Mouse (Mus musculus) megakaryocyte, adult 5-6 weeks (primary cell): ENCODE data around the gene Kri1. TPM values are rescaled to one million over a fixed set of nuclear protein-coding genes. Genes with fewer than 3 reads are reported as not detected.
"Not testable (repeated sequence)": the region's sequence is repeated elsewhere in the genome, so short reads cannot be mapped to it uniquely, and the experiment has no call there.

Experiments
- ATAC-seq: 2 replicates; pipeline ENCODE4 v1.8.0; 2016; ENCODE audit warnings: mild to moderate bottlenecking, inconsistent platforms; ENCODE audit not compliant: poor library complexity, severe bottlenecking
- total RNA-seq, 2 experiments: library from RNA; stranded (forward) in 1 of 2; stranded (reverse) in 1 of 2; fragments of 153-499, 151-499 nt in 1 of 2; fragments of 221-1000, 200-1000 nt in 1 of 2; gene quantifications; 2 replicates each; pipeline versions ENCODE4 v1.2.3 to v1.2.4; 2015 to 2017

The Kri1 gene
- total RNA-seq, 2 experiments from 2014 or later = 28.0 to 76.9 TPM

DNA sequence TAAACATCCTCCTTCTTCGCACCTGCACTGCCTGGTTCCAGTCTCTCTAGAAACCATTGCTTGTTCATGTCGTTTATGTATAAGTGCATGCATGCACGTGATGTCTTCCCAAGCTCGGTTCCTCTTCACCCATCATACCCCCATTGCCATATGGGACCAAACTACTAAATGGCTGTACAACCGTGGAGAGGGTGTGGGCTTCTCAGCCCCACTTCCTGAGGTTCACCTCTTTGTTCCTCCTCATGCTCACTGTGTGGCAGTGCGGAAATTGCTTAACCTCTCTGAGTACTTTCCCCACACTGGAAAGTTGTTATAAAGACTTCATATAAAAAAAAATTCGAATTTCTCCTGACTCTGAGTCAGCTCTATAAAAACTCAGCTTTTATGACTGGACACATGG, 28.9 kb upstream of the Kri1 start:
- peak; percentile 62 for ATAC-seq

DNA sequence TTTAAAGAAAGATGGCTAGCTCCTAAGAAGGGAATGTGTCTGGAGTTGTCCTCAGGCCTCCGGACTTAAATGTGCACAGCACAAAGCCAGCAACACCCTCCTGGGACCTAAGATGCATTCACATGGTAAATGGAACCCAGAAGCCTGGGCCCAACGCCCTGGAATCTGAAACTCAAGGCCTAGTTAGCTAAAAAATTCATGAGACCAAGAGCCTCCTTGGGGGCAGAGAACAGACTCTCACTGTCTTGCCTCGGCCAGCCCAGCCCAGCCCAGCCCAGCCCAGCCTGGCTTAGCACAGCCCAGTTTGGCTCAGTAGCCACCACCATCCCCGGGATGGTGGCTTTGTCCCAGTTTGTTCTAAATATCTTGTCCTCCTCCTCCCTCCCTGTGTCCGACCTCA, 27.7 kb upstream of the Kri1 start:
- no peak for ATAC-seq

DNA sequence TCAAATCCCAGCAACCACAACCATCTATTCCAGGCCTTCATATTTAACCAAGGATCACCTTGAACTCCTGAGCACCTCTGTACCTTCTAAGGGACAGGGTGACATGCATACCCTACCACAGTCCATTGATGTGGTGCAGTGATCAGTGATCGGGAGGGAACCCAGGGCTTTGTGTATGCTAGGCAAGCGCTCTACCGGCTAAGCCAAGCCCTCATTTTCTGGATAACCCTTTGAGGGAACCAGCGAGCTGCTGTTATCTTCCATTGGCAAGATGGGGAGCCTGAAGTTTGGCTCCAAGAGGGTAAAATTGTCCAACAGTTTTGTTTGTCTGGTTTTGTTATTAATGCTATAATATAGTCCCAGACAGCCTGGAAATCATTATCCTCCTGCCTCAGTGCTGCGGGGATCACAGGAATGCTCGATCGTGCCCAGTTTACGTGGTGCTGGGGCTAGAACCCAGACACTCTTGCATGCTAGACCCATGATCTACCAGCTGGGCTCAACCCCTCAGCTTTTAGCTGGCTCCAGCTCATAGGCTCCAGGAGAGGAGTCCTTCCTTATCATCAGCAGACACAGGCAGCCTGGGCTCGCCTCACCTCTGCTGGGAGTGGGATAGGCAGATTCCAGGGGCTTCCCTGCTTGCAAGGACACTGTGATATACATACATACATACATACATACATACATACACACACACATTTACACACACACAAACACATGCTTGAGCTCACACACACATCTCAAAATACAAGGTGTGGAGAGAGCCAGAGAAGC, 26.8 kb upstream of the Kri1 start:
- no peak for ATAC-seq

DNA sequence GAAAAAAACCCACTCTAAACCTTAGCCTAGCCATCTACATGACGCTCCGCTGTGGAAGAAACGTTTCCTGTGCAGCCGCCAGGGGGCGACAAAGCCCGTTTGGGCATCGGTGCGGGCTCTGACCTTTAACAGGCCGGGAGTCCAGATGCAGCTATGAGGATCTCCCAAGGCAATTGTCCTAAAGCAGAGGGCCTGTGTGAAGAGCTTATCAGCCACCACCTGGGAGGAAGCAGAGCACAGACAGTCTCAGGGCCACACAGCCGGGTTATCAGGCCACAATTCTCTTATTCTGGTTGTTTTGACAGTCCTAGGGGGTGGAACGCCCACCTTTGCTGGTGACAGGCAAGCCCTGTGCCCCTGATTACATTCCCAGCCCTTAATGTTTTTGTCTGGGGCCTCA, 25.6 kb upstream of the Kri1 start:
- peak; percentile 73 for ATAC-seq

DNA sequence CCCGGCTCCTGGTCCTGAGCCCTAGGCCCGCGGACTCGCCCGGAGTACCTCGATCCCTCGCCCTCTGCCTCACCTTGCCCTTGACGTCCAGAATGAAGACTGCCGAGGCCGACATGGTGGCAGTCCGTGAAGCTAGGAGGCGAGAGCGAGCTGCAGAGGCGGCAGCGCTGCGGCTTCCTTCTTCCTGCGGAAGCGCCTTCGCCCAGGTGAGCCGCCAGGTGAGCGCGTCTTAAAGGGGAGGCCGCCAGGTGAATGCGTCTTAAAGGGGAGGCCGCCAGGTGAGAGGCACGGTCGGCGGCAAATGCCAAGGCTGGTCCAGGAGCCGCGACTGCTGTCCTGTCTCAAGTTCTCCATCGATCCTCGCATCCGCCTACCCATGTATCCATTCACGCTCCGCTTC, 24.4 kb upstream of the Kri1 start, which contains the start of gene Ap1m2:
Gene Ap1m2 (minus strand): TSS at position 204 of the 400 bp plus-strand sequence.
- ATAC-seq = no peak

DNA sequence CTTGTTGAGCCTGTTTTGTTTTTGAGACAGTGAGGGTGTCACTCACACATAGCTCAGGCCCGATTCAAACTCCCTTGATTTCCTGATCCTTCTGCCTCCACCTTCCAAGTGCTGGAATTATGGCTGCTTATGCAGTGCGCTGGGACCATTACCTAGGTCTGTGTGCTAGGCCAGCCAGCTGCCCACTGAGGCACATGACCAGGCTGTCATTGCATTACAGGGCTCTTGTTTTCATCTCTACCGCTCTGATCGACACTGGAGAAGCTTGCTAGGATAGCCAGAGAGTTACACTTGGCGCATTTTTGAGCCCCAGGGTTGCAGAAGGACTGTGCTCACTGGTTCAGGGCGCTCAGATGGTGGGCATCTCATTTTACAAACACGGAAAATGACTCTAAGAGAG, 23.9 kb upstream of the Kri1 start:
- ATAC-seq = no peak

DNA sequence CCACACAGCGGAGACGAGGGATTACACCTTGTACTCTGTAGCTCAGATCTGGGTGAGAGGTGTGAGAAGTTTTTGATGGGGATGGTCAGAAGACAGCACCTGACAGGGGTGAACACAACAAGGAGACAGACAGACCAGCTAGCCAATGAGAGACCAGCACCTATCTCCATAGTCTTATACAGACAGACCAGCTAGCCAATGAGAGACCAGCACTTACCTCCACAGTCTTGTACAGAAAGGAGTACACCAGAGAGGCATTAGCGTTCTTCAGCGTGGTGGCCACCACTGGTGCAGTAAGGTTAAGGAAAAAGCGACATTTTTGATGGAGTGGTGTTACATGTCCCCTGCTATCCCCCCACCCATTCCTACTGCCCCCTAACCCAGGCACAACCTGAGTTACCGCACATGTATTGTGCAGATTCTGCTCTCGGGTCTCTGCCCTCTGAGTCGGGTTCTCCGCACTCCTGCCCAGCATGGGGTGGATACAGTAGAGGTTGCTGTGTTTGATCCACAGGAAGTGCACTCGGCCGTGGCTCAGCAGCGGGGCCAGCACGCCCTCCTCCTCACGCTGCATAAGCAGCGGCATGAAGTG, 21.5 kb upstream of the Kri1 start:
- ATAC-seq = peak; percentile 92

DNA sequence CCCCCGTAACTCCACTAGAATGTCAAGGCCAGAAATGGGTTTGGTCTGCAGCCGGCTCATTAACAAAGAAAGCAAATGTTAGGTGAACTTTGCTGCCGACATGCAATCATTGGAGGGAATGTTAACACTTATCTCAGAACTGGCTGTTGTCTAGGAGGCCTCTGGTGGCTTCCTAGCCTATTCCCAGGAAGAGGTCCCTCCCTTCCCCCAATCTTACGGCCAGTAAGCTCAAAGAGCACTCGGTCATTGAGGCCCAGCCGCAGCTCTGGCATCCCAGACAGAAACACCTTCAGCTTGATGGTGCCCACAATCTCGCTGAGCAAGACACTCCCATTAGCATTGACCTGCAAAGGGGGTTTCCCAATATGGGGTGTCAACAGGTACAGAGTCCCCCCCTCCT, 17.3 kb upstream of the Kri1 start:
- ATAC-seq = no peak

DNA sequence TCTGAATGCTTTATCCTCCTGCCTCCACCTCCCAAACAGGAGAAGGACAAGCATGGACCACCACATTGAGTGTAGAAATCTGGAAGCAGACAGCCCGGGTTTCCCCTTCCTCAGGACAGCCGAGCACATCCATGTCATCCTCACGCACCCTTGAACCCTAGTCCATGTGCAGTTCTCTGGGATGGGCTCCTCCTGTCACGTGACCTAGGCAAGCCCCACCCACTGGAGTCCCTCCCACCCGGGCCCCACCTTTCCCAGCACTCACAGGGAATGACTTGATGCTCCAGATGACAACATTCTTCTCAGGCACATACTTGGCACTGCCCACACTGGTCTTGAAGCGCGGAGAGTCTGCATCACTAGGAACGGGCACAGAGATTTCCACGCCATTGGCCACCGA, 11.2 kb upstream of the Kri1 start:
- ATAC-seq = no peak

DNA sequence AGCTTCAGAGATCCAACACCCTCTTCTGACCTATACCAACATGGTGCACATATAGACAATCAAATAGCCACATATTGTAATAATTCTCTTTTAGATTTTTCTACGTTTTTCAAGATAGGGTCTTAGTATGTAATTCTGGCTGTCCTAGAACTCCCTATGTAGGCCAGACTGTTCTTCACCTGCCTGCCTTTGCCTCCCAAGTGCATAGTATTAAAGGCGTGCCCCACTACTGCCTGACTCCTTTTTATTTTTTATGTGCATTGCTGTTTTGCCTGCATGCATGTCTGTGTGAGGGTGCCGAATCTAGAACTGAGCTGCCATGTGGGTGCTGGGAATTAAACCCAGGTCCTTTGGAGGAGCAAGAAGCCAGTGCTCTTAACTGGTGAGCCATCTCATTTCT, 4.5 kb upstream of the Kri1 start:
- no peak for ATAC-seq

DNA sequence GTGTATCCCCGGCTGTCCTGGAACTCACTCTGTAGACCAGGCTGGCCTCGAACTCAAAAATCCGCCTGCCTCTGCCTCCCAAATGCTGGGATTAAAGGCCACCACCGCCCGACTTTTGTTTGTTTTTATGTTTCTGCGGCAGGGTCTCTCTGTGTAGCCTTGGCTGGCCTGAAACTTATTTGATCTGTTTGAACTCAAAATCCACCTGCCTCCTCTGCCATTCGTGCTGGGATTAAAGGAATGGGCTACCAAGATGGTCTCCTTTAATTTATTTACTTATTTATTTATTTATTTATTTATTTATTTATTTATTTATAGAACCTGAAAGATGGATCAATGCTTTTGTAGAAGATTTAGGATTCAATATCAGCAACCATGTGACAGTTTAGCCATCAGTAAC, 4.1 kb upstream of the Kri1 start:
- not testable (repeated sequence) for ATAC-seq

DNA sequence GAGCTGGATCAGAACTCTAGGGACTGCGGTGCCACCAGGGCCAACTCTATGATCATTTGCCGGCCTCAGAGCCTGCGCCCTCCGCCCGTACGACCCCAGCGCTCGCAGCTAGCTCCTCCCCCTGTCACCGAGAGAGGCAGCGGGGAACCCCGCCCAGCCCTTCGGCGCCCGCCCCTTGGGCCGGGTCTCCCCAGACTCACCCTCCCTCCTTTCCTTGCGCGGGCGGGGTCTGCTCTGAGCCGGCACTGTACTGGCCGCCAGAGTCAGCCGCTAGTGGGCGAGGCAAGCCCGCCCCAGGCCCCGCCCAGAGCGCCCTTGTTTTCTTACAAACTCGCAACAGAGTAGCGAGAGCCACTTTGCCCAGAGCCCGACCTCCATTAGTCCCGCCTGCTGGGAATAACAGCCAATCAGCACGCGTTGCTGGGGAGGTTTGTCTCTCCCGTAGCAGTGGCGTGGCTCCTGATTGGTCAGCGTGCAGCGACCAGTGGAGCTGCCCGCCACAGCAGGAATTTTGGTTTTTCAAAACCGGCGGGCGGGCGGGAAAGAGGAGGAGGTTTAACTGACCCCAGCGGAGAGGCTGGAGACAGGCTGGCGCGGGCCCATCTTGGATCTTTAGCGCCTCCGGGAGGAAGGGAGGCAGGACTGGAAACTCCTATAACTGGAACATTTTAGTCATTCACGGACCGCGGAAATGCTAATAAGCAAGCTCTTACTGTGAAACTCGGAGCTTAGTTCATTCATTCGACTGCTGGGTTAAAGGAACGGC, 3.4 kb upstream of the Kri1 start, which contains the start of gene Cdkn2d:
Gene Cdkn2d (minus strand): TSS at position 386 of the 766 bp plus-strand sequence.
- peak; percentile 59 for ATAC-seq

DNA sequence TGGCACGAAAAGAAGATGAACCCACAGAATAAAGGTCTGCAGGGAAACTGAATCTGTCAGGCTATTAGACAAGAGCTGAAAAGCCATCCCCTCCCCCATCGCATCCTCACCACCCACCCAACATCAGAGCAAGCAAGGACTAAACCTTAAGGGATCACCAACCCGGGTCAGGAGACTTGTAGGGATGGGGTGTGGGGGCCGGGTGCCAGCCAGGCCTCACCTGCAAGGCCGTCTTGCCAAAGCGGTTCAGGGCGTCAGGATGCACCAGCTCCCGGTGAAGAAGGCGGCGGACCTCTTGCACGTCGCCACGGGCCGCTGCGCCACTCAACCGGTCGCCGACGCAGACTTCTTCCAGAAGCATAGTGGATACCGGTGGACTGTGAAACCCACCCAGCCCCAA, 2.8 kb upstream of the Kri1 start:
- no peak for ATAC-seq

DNA sequence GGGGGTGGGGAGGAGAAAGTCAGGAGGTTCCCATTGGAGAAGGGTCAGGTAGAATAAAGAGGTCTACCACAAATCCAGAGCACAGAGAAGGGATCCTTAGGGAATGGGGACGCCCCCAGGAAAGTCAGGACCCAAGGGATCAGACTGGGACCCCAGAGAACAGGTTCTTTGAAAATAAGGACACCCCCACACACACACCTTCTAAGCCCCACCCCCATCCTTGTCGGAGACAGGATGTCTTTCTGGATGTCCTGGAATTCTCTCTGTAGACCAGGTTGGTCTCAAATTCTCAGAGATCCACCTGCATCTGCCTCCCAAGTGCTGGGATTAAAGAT, 1.5 kb upstream of the Kri1 start:
- ATAC-seq = no peak

DNA sequence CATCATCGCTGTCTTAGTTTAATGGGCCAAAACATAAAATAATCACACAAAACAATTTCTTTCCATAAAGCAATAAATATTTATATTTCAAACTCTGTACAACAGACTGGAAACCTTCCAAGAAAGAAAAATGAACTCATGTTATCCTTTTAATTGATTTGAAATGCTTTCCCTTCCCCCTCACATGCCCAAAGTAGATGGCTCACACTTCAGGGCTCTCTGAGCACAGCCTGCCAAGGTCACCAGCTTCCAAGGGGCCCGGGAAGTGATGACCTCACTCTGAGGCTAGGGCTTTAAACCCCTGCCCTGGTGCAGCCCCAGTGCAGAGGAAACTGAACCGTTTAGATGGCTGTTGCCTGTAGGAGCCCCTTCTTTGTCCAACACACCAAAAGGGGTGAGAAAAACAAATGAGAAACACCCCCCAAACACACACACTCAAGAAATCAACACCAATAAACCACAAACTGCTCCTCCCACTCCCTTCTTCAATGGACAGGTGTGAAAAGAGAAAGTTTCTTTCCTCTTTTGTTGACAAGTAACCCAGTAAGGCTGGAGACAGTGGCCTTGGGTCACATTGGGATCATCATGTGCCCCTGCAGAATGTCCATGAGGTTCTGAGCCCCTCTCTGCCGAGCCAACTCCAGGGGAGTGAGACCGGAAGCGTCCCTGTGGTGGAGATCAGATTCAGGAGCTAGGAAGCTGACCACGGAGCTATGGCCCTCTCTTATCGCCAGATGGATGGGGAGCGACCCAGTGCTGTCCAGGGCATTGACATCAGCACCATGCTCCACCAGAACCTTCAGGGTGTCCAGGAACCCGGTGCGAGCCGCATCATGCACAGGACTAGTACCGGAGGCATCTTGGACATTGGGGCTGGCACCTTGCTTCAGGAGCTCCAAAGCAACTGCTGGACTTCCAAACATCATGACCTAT, 901 bp upstream of the Kri1 start:
- ATAC-seq = no peak

DNA sequence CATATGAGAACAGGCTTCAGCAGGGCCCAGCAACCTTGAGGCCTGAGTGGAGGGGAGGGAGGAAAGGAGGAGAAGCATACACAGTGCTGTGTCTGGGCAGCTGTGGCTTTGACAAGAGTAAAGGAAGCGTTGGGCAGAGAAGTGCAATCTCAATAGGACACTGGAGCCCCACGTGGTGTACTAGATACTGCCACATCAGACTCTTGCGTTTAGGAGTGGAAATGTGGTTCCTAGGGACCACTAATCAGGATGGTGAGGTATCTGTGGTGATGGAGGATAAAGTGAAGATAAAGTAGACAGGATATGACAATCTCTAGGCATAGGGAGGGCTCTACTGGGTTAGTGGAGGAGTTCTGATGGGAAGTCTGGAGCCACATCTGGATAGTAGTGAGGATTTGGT, 1.0 kb downstream of the Kri1 start:
- ATAC-seq = peak; percentile 3

DNA sequence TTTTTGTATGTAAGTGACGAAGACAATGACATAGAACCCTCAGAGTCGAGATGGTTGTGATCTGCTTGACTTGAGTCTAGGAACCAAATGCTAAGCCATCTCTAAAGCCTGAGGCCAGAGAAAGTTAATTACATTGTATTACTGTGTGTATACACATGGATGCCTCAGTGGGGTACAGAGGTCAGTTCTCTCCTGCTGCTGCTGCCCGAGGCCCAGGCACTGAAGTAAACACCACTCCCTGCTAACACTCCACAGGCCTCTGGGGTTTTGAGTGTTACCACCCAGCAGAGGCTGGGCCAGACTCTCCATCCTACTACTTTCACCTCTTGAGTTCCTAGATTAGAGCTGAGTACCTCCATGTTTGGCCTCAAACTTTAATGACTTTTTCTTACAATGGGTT, 3.8 kb downstream of the Kri1 start:
- ATAC-seq = no peak

DNA sequence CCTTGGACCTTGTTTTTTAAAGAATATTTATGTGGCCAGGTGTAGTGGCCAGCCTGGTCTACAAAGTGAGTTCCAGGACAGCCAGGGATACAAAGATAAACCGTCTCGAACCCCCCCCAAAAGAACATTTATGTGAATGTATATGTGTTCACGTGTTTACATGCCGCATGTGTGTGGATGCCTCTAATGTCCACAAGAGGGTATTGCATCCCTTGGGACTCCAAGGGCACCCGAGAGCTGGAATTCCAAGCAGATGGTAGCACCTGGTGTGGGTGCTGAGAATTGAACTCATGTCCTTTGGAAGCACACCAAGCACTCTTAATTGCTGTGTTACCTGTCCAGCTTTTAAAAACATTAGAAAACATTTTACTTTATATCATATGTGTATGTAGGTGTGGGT, 4.2 kb downstream of the Kri1 start:
- no peak for ATAC-seq

DNA sequence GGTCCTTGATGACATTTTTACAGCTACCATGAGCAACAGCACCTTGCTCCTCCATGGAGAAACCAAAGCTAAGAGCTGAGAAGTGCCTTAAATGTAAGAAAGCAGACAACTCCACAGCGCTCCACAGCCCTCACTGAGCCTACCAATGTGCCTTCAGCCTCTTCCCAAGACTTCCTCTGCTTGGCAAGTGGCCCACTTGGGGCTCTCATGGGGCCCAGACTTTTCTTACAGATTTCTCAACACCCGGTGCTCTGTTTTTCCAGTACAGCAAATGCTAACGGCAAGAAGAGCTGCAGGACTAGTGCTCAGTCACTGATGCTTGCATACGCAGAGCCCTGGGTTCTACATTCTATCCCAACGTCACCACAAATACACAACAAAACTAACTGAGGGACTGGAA, 10.0 kb downstream of the Kri1 start:
- no peak for ATAC-seq

DNA sequence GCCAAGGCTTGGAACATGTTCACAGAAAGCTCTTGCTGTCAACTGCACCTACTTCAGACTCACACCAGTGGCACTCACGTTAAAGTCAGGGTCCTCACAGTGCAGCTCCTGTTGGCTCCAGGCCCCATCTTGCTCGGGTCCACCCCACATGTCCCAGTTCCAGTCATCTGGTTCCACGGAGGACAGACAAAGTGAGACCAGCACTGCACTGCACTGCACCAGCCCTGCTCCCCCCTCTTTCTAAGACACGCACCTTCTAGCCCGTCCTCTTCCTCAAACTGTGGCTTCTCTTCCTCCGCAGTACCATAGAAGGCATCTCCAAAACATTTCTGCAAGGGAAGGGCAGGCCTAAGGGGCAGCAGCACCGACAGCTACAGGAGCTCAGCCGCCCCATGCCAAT, 11.5 kb downstream of the Kri1 start:
- ATAC-seq = no peak

DNA sequence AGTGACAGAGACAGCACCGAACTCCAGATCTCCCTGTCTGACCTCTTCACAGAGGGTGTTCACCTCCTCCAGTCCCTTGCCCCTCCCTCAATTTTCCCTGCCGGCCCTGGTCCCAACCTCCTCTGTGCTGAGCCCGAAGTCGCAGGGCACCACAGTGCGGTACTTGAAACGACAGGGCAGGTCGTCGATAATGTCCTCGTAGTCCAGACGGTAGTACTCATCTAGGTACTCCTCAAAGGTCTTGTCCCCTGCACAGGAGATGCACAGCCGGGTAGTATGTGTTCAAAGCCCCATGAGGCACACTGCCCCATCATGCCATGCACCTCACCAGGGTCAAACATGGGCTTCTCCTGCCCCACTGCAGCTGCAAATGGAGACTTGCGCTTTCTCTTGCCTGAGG, 12.0 kb downstream of the Kri1 start:
- ATAC-seq = no peak
